Mouse (Mus musculus) spleen, adult 2 months (tissue): ENCODE results near the gene Ptpre. TPM values are rescaled to one million over a fixed set of nuclear protein-coding genes. Genes with fewer than 3 reads are reported as not detected.

Source experiments
- DNase-seq, 2 experiments: peaks; one replicate each; pipeline versions ENCODE4 v3.0.0 to v3.0.0-alpha.2; 2012 to 2021; ENCODE audit warnings: low spot score in 2 of 2, low read depth in 1 of 2
- H3K27ac ChIP-seq: fragments of 200-500 bp; 2 replicates; pipeline ENCODE4 v1.5.1; 2012; ENCODE audit warnings: low read length, inconsistent platforms; ENCODE audit not compliant: insufficient read depth
- H3K27me3 ChIP-seq: fragments of 200-500 bp; 2 replicates; pipeline ENCODE4 v1.6.1; 2012; ENCODE audit warnings: mild to moderate bottlenecking, moderate library complexity, low read length, inconsistent platforms; ENCODE audit not compliant: control insufficient read depth, insufficient read depth
- H3K36me3 ChIP-seq: fragments of 200-500 bp; 2 replicates; pipeline ENCODE4 v1.6.1; 2012; ENCODE audit warnings: mild to moderate bottlenecking, low read length, inconsistent platforms; ENCODE audit not compliant: control insufficient read depth, insufficient read depth
- H3K4me1 ChIP-seq: fragments of 200-500 bp; 2 replicates; pipeline ENCODE4 v1.6.1; 2011; ENCODE audit warnings: inconsistent platforms; ENCODE audit not compliant: control insufficient read depth, insufficient read depth, insufficient read length
- H3K4me3 ChIP-seq: fragments of 200-500 bp; 2 replicates; pipeline ENCODE4 v1.5.1; 2011; ENCODE audit warnings: mild to moderate bottlenecking, inconsistent platforms; ENCODE audit not compliant: insufficient read depth, insufficient read length; ENCODE audit errors: extremely low read depth
- CTCF ChIP-seq: fragments of 200-500 bp; IDR thresholded peaks from 2 replicates; pipeline ENCODE4 v1.5.1; 2011; ENCODE audit warnings: mild to moderate bottlenecking, inconsistent platforms; ENCODE audit not compliant: insufficient read depth, insufficient read length, insufficient replicate concordance; ENCODE audit errors: extremely low read depth
- POLR2A ChIP-seq: fragments of 200-500 bp; IDR thresholded peaks from 2 replicates; pipeline ENCODE4 v1.6.1; 2011; ENCODE audit warnings: low read depth, low read length, inconsistent platforms
- WGBS: fragments of 180-500 bp; shearing (Covaris S2); methylation state at CpG from one replicate; pipeline ENCODE4 v1.1.7; 2018; 5-methylcytosine and 5-hydroxymethylcytosine counted together
- polyA plus RNA-seq: library from polyadenylated mRNA; depleted of rRNA; stranded (reverse); fragments of >200 nt; gene quantifications from 2 replicates; pipeline ENCODE4 v1.2.3, GENCODE M21; 2012

Ptpre gene
- polyA plus RNA-seq, 1 experiment, result 9.5 TPM

GRCm38 (mm10) chr7:135535908-135536307, 1.4 kb upstream of the Ptpre start:
- WGBS, result 48% methylated on average over 3 of the region's 3 CpGs
- H3K36me3 ChIP-seq, result no peaks in the 10 kb centered on the region
- peaks cover 10% of the 10 kb centered on the region for H3K4me1 ChIP-seq
- no peak overlapping the region for H3K4me3 ChIP-seq
- no peak for TF ChIP-seq CTCF
- peaks cover 10% of the 10 kb centered on the region for H3K27me3 ChIP-seq
- no peak overlapping the region for H3K27ac ChIP-seq
- DNase-seq, result no peak

- TF ChIP-seq CTCF (no peak), POLR2A (no peak)
- peaks cover 10% of the 10 kb centered on the region for H3K4me1 ChIP-seq
- peak overlapping the region; percentile 63 for H3K4me3 ChIP-seq
- peak overlapping the region; percentile 39; the same call in 1 of the 2 replicates for H3K27ac ChIP-seq
- peak in 1 of 2 experiments; percentile 5 for DNase-seq
- no peaks in the 10 kb centered on the region for H3K36me3 ChIP-seq
- WGBS, result 1% methylated on average over 60 of the region's 71 CpGs
- H3K27me3 ChIP-seq, result peaks cover 10% of the 10 kb centered on the region
Observed at GRCm38 (mm10) chr7:135537948-135538741, 864 bp downstream of the Ptpre start.

- DNase-seq, result no peak
- TF ChIP-seq CTCF, result no peak
- TF ChIP-seq POLR2A, result no peak
- Histone ChIP-seq H3K36me3 (no peaks in the 10 kb centered on the region), H3K4me3 (no peak overlapping the region), H3K4me1 (peaks cover 10% of the 10 kb centered on the region), H3K27me3 (peaks cover 10% of the 10 kb centered on the region), H3K27ac (no peak overlapping the region)
- 33% methylated on average over 2 of the region's 2 CpGs for WGBS
Observed at GRCm38 (mm10) chr7:135539429-135539828, 2.1 kb downstream of the Ptpre start.

- Histone ChIP-seq H3K4me1 (peaks cover 10% of the 10 kb centered on the region), H3K4me3 (no peak overlapping the region), H3K27me3 (peaks cover 10% of the 10 kb centered on the region), H3K36me3 (no peaks in the 10 kb centered on the region), H3K27ac (no peak overlapping the region)
- DNase-seq, result peak; percentile 20 to 77
- 39% methylated on average over 3 of the region's 3 CpGs for WGBS
- no peak for TF ChIP-seq CTCF
- no peak for TF ChIP-seq POLR2A
Observed at GRCm38 (mm10) chr7:135542235-135542634, 5.0 kb downstream of the Ptpre start.

- TF ChIP-seq CTCF (no peak), POLR2A (no peak)
- H3K27ac ChIP-seq, result no peak overlapping the region
- H3K4me3 ChIP-seq, result no peak overlapping the region
- peaks cover 5% of the 10 kb centered on the region for H3K27me3 ChIP-seq
- DNase-seq, result no peak
- no peaks in the 10 kb centered on the region for H3K36me3 ChIP-seq
- H3K4me1 ChIP-seq, result peaks cover 5% of the 10 kb centered on the region
- WGBS, result 41% methylated on average over 3 of the region's 3 CpGs
Observed at GRCm38 (mm10) chr7:135543033-135543432, 5.8 kb downstream of the Ptpre start.

- no peaks in the 10 kb centered on the region for H3K36me3 ChIP-seq
- no peak for TF ChIP-seq CTCF
- TF ChIP-seq POLR2A, result no peak
- no peaks in the 10 kb centered on the region for H3K4me1 ChIP-seq
- no peak overlapping the region for H3K4me3 ChIP-seq
- 82% methylated on average over 6 of the region's 6 CpGs for WGBS
- no peaks in the 10 kb centered on the region for H3K27me3 ChIP-seq
- DNase-seq, result no peak
- no peak overlapping the region for H3K27ac ChIP-seq
Observed at GRCm38 (mm10) chr7:135544321-135544720, 7.0 kb downstream of the Ptpre start.

- WGBS, result 80% methylated on average over 7 of the region's 7 CpGs
- no peak for DNase-seq
- no peaks in the 10 kb centered on the region for H3K4me1 ChIP-seq
- TF ChIP-seq CTCF (no peak), POLR2A (no peak)
- no peak overlapping the region for H3K27ac ChIP-seq
- no peak overlapping the region for H3K4me3 ChIP-seq
- H3K36me3 ChIP-seq, result no peaks in the 10 kb centered on the region
- H3K27me3 ChIP-seq, result no peaks in the 10 kb centered on the region
Observed at GRCm38 (mm10) chr7:135545957-135546356, 8.7 kb downstream of the Ptpre start.
